Mouse (Mus musculus): ENCODE data around the gene Gm42742. TPM values are rescaled to one million over a fixed set of nuclear protein-coding genes. Genes with fewer than 3 reads are reported as not detected.
A peak's percentile ranks its signal among the peaks of the same experiment; 100 is the strongest.

Gm42742 gene
- total RNA-seq, 2 experiments from 2014 or later = 15.4 TPM; not detected in 1

DNA sequence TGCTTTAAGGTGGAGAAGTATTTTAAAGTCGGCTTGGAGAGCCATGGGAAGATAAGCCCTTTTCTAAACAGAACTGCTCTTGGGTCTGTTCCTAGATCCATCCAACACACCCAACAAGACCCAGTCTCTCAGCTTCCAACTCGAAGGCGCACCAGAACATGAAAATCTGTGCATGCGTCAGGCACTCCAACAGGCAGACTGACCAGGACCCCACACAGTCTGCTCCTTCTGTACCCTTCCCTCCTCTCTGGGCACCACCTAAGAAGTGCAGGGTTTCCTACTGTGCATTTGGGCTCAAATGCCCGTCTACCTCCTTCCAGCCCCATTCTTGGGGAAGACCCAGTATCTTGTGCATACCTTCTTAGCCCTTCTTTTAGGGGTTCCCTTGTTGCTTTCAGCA lies 406 bp downstream of the Gm42742 start:
- no peak for ATAC-seq (ENCODE audit: poor library complexity, severe bottlenecking)

GRCm38 (mm10) chr7:127020031-127020430 lies 866 bp downstream of the Gm42742 start:
- no peak for ATAC-seq (ENCODE audit: poor library complexity, severe bottlenecking)

DNA sequence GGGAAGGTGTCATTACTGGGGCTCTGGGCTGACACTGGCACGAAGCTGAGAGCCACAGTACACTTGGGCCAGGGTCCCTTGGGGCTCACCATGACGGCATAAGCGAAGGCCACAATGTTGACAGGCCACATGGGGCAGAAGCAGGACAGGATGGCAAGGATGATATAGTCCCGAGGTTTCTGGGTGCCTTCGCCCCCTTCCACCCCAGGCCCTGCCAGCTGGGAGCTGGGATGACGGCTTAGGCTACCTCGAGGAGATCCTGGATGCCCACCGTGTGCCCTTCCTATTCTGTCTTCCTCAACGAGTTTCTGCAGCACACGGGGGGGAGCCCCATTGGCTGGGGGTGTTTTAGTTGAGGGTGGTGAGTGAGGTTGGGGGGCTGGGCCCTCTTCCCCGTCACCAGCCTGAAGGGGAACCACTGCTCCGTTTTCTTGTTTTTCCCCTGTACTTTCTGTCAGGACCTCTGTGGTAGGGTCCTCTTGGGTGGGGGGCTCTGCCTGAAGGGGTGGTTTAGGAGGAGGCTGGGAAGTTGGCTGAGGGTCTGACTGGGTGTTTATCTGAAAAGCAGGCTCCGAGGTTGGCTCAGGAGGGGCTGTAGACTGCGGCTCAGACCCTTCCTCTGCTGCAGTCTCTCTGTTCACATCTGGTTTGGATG lies 1.5 kb downstream of the Gm42742 start:
- no peak for ATAC-seq (ENCODE audit: poor library complexity, severe bottlenecking)

- ATAC-seq (ENCODE audit: poor library complexity, severe bottlenecking) = no peak
These were observed 2.2 kb downstream of the Gm42742 start for GRCm38 (mm10) chr7:127018416-127019305.

DNA sequence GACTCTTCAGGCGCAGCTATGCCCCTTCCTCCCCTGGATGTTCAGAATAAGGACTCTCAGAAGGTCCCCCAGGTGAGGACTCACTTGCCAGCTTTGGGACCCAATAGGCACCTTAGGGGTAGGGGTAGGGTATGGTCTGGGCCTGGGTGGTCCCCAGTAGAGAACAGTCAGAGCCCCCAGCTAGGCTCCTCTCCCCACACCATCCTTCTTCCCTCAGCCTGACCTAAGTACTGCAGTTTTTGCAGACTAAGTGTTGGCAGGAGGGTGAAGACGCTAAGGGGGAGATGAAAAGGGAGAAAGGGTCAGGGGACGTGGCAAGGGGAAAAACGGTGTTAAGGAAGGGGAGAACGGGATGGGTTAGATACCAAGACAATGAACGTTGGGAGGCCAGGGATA lies 2.9 kb downstream of the Gm42742 start:
- no peak for ATAC-seq (ENCODE audit: poor library complexity, severe bottlenecking)

GRCm38 (mm10) chr7:127016971-127017949 lies 3.6 kb downstream of the Gm42742 start, which contains the start of gene Pagr1a:
TSS of gene Pagr1a (minus strand) at chr7:127017352.
- peak; percentile 63 for ATAC-seq (ENCODE audit: poor library complexity, severe bottlenecking)

GRCm38 (mm10) chr7:127016486-127016938 lies 4.4 kb downstream of the Gm42742 start:
- ATAC-seq (ENCODE audit: poor library complexity, severe bottlenecking) = peak; percentile 58

- no peak for ATAC-seq (ENCODE audit: poor library complexity, severe bottlenecking)
These were observed 4.6 kb downstream of the Gm42742 start, which contains the start of gene Pagr1b for GRCm38 (mm10) chr7:127016481-127016485. TSS of gene Pagr1b (minus strand) at chr7:127016484.

DNA sequence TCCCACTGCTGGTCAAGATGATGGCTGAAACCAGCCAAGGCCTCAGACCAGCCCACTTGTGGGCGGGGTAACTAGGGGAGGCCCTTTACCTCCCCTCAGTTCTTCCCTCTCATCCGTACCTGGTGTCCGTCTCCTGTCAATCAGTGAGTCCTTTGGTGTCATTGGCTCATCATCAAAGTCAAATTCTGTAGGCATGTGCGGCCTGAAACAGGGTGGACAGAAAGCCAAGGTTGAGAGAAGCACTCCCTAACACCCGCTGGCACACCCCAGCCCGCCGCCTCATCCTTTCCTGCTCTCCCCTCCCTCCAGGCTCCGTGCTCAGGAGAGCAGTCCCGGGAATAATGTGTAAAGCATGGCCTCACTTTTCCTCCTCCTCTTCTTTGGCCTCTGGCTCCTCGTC lies 4.8 kb downstream of the Gm42742 start:
- ATAC-seq (ENCODE audit: poor library complexity, severe bottlenecking) = peak; percentile 59

- no peak for ATAC-seq (ENCODE audit: poor library complexity, severe bottlenecking)
These were observed 5.9 kb downstream of the Gm42742 start for GRCm38 (mm10) chr7:127014993-127015392.

GRCm38 (mm10) chr7:127014320-127014719 lies 6.6 kb downstream of the Gm42742 start, which contains the start of gene Mvp:
TSS of gene Mvp (minus strand) at chr7:127014621.
- peak; percentile 37 for ATAC-seq (ENCODE audit: poor library complexity, severe bottlenecking)

DNA sequence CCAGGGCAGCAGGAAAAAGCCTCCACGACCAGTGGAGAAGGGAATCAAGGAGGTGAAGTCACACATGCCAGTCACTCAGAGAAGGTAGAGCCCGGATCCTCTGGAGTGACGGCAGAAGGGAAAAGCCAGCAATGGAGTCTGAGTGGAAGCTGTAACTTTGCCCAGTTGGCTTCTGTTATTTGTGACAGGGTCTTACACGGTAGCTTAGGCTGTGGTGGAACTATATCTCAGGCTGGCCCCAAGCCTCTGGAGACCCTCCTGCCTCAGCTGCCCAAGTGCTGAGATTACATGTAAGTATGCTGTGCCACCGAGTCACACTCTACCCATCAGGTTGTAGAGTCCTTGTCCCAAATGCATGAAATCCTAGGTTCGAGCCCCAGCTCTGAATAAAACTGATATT lies 7.5 kb downstream of the Gm42742 start:
- no peak for ATAC-seq (ENCODE audit: poor library complexity, severe bottlenecking)

DNA sequence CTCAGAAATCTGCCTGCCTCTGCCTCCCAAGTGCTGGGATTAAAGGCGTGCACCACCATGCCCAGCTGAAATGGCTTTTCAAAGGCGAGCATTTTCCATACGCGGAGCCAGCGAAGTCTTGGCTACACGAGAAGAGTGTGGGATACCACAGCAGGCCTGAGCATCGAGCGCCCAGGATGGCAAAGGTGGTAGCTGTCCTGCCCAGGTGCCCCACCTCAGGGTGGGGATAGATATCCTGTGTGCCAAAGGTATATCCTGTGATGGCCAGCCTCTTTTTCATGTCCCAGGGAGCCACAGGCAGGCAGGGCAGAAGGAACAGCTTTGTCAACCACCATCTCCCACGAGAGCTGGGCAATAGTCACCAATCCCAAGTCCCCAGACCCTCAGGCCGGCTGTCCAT lies 8.1 kb downstream of the Gm42742 start:
- no peak for ATAC-seq (ENCODE audit: poor library complexity, severe bottlenecking)

DNA sequence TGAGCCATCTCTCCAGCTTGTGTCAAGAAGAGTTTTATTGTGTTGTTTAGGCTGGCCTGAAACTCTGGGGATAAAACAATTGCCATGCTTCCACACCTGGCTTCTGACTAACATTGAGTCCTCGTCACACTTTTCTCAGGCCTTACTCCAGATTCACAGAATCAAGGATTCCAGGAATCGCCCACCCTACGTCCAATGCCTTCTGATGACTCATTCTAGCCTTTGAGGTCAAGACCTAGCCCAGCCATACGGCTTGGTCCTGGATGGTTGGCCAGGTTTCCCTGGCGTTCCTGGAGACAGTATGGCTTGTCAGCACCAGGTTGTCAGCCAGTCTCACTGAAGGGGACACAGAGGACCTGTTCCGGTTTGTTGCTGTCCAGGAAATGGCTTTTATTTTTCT lies 8.5 kb downstream of the Gm42742 start:
- ATAC-seq (ENCODE audit: poor library complexity, severe bottlenecking) = no peak

DNA sequence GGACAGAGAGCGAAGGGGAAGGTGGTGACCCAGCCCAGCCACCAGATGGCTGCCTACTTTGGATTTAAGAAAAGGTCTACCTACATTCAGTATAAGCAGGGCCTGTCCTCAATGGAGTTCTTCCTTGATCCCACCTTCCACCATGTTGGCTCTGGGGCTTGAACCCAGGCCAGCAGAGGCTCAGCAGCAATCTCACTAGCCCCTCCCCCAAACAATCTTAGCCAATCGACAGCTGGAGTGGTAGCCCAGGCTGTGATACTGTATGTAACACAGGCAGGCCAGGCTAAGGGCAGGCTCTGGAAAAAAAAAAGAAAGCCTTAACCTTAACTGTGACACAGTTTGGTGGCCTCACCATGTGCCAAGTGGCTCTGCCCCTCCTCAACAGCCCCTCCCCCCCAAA lies 9.2 kb downstream of the Gm42742 start:
- no peak for ATAC-seq (ENCODE audit: poor library complexity, severe bottlenecking)

DNA sequence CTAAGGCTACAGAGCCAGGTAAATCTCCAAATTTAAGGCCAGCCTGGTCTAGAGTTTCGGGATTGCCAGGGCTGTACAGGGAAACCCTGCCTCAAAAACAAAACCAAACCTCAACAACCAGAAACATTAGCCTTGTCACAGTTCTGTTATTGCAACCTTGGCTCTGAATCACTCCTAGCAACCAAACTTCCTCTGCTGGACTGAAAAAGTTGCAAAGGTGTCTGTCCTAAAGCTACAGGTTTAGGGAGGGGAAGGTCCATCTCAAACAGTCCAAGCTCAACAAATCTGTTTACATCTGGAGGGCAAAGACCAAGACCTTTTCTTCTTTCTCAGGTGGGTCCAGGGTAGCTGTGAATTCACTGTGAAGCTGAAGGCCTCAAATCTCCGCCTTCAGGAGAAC lies 9.8 kb downstream of the Gm42742 start:
- no peak for ATAC-seq (ENCODE audit: poor library complexity, severe bottlenecking)

DNA sequence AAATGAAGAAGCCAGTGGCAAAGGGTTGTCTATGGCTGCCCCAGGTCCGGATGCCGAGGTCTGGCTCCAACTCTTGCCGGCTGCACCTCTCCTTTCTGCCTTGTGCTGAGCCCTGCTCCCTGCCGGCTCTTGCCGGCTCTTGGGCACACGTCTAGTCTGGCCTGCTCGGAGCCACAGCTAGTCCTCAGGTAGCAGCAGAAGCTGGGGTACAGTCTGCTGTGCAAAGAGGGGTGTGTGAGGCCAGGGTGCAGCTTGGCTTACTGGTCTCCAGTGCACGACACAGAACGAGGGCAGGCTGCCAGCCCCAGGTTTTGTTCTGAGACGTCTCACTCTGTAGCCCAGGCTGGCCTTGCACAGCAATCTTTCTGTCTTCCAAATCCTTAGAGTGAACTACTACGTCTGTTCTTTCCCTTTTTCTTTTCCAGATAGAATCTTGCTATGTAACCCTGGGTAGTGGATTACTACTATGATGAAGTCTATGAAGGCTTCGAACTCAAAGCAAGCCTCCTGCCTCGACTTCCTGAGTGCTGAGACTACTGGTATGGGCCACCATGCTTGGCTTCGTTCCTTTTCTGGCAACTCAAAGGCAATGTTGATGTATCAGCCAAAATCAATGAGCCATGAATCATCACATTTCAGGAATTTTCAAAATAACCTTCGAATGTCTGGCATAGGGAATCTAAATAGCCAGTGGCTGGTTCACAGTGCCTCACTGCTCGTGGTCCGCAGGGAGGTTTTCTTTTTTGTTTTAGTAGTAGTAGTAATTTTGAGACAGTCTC lies 11.4 kb downstream of the Gm42742 start:
- no peak for ATAC-seq (ENCODE audit: poor library complexity, severe bottlenecking)

DNA sequence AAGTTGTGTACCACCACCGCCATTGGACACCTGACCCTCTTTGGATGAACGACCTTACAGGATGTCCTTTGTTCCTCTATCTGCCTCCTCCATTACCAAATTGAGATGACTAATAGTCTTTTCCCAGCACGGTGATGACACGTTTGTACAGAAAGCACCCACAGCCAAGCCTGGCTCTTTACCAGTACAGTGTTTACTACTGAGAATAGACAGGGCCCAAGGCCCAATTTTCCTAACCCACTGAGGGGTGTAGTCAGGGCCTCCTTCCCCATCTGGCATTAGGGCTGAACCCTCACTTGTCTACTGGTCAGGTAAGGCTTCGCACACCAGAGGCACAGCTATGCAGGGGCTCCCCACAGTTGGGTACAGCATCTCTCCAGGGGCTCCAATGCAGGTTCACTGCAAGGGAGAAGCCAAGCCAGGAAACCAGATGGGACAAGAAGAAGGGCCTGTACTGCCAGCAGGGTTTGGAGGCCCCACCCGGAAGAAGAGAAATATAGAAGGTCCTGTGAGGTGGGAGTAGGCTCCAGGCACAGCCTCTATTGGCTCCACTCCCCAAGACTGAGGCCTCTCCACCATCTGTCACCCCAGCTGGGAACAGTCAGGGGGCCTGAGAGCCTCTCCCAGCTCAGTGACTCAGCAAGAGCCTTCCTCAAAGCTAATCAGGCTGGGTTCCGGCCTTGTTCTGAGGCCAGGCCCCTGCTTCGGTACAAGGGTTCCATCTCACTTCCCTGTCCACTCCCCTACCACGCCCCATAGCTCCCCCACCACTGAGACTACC lies 12.5 kb downstream of the Gm42742 start:
- ATAC-seq (ENCODE audit: poor library complexity, severe bottlenecking) = peak; percentile 93

- no peak for ATAC-seq (ENCODE audit: poor library complexity, severe bottlenecking)
These were observed 13.4 kb downstream of the Gm42742 start for GRCm38 (mm10) chr7:127007313-127008024.

Measured in megakaryocyte, adult 5-6 weeks (primary cell).